Mouse (Mus musculus): ENCODE measurements around the gene Ccser1. TPM values are rescaled to one million over a fixed set of nuclear protein-coding genes. Genes with fewer than 3 reads are reported as not detected.
"Not testable (repeated sequence)": the region's sequence is repeated elsewhere in the genome, so short reads cannot be mapped to it uniquely, and the experiment has no call there.

Ccser1 gene
- polyA plus RNA-seq, 1 experiment from 2014 or later = 2.0 TPM

- H3K4me3 ChIP-seq = no peak overlapping the region
- no peaks in the 10 kb centered on the region for H3K4me1 ChIP-seq
- H3K36me3 ChIP-seq = no peaks in the 10 kb centered on the region
- 89% methylated on average over 3 of the region's 3 CpGs for WGBS
- no peak for DNase-seq (ENCODE audit: low spot score)
- H3K27me3 ChIP-seq (ENCODE audit: low read depth, poor library complexity, severe bottlenecking) = no peaks in the 10 kb centered on the region
- no peak overlapping the region for H3K27ac ChIP-seq (replicated peaks)
- no peaks in the 10 kb centered on the region for H3K9me3 ChIP-seq (replicated peaks)
Measured at GRCm38 (mm10) chr6:61912896-61913295, 732.8 kb downstream of the Ccser1 start.

- no peak overlapping the region for H3K4me3 ChIP-seq
- DNase-seq (ENCODE audit: low spot score) = no peak
- no peaks in the 10 kb centered on the region for H3K36me3 ChIP-seq
- no peaks in the 10 kb centered on the region for H3K27me3 ChIP-seq (ENCODE audit: low read depth, poor library complexity, severe bottlenecking)
- WGBS = 84% methylated on average over 1 of the region's 1 CpGs
- no peaks in the 10 kb centered on the region for H3K9me3 ChIP-seq (replicated peaks)
- H3K4me1 ChIP-seq = no peaks in the 10 kb centered on the region
- no peak overlapping the region for H3K27ac ChIP-seq (replicated peaks)
Measured at GRCm38 (mm10) chr6:61931622-61932021, 751.5 kb downstream of the Ccser1 start.

GRCm38 (mm10) chr6:61936656-61937055, 756.5 kb downstream of the Ccser1 start:
- no peaks in the 10 kb centered on the region for H3K27me3 ChIP-seq (ENCODE audit: low read depth, poor library complexity, severe bottlenecking)
- WGBS = 76% methylated on average over 1 of the region's 1 CpGs
- DNase-seq (ENCODE audit: low spot score) = no peak
- no peak overlapping the region for H3K4me3 ChIP-seq
- no peaks in the 10 kb centered on the region for H3K36me3 ChIP-seq
- H3K4me1 ChIP-seq = no peaks in the 10 kb centered on the region
- H3K9me3 ChIP-seq (replicated peaks) = no peaks in the 10 kb centered on the region
- no peak overlapping the region for H3K27ac ChIP-seq (replicated peaks)

- H3K4me3 ChIP-seq = no peak overlapping the region
- H3K4me1 ChIP-seq = no peaks in the 10 kb centered on the region
- no peaks in the 10 kb centered on the region for H3K9me3 ChIP-seq (replicated peaks)
- H3K36me3 ChIP-seq = no peaks in the 10 kb centered on the region
- H3K27ac ChIP-seq (replicated peaks) = no peak overlapping the region
- DNase-seq (ENCODE audit: low spot score) = no peak
- H3K27me3 ChIP-seq (ENCODE audit: low read depth, poor library complexity, severe bottlenecking) = no peaks in the 10 kb centered on the region
- 97% methylated on average over 1 of the region's 1 CpGs for WGBS
Measured at GRCm38 (mm10) chr6:61939236-61939635, 759.1 kb downstream of the Ccser1 start.

GRCm38 (mm10) chr6:61953703-61954102, 773.6 kb downstream of the Ccser1 start:
- Histone ChIP-seq H3K36me3 (no peaks in the 10 kb centered on the region), H3K4me3 (no peak overlapping the region), H3K27ac (replicated peaks) (no peak overlapping the region), H3K9me3 (replicated peaks) (no peaks in the 10 kb centered on the region), H3K4me1 (no peaks in the 10 kb centered on the region), H3K27me3 (ENCODE audit: low read depth, poor library complexity, severe bottlenecking) (no peaks in the 10 kb centered on the region)
- no peak for DNase-seq (ENCODE audit: low spot score)
- WGBS = 88% methylated on average over 2 of the region's 2 CpGs

GRCm38 (mm10) chr6:61976878-61977277, 796.8 kb downstream of the Ccser1 start:
- no peaks in the 10 kb centered on the region for H3K27me3 ChIP-seq (ENCODE audit: low read depth, poor library complexity, severe bottlenecking)
- H3K9me3 ChIP-seq (replicated peaks) = no peaks in the 10 kb centered on the region
- no peak for DNase-seq (ENCODE audit: low spot score)
- H3K27ac ChIP-seq (replicated peaks) = no peak overlapping the region
- no peaks in the 10 kb centered on the region for H3K4me1 ChIP-seq
- no peaks in the 10 kb centered on the region for H3K36me3 ChIP-seq
- H3K4me3 ChIP-seq = no peak overlapping the region
- whole genome bisulfite sequencing = 80% methylated on average over 2 of the region's 2 CpGs

GRCm38 (mm10) chr6:61978379-61978778, 798.3 kb downstream of the Ccser1 start:
- no peaks in the 10 kb centered on the region for H3K27me3 ChIP-seq (ENCODE audit: low read depth, poor library complexity, severe bottlenecking)
- no peak for DNase-seq (ENCODE audit: low spot score)
- no peak overlapping the region for H3K27ac ChIP-seq (replicated peaks)
- H3K36me3 ChIP-seq = no peaks in the 10 kb centered on the region
- 27% methylated on average over 2 of the region's 2 CpGs for WGBS
- no peak overlapping the region for H3K4me3 ChIP-seq
- H3K9me3 ChIP-seq (replicated peaks) = no peaks in the 10 kb centered on the region
- no peaks in the 10 kb centered on the region for H3K4me1 ChIP-seq

GRCm38 (mm10) chr6:62014374-62014773, 834.2 kb downstream of the Ccser1 start:
- Histone ChIP-seq H3K4me3 (no peak overlapping the region), H3K36me3 (no peaks in the 10 kb centered on the region), H3K27ac (replicated peaks) (no peak overlapping the region), H3K4me1 (no peaks in the 10 kb centered on the region), H3K9me3 (replicated peaks) (no peaks in the 10 kb centered on the region), H3K27me3 (ENCODE audit: low read depth, poor library complexity, severe bottlenecking) (no peaks in the 10 kb centered on the region)
- no peak for DNase-seq (ENCODE audit: low spot score)

GRCm38 (mm10) chr6:62044454-62044853, 864.3 kb downstream of the Ccser1 start:
- WGBS = 86% methylated on average over 1 of the region's 1 CpGs
- no peaks in the 10 kb centered on the region for H3K4me1 ChIP-seq
- DNase-seq (ENCODE audit: low spot score) = no peak
- no peak overlapping the region for H3K4me3 ChIP-seq
- no peaks in the 10 kb centered on the region for H3K9me3 ChIP-seq (replicated peaks)
- no peak overlapping the region for H3K27ac ChIP-seq (replicated peaks)
- H3K36me3 ChIP-seq = no peaks in the 10 kb centered on the region
- H3K27me3 ChIP-seq (ENCODE audit: low read depth, poor library complexity, severe bottlenecking) = no peaks in the 10 kb centered on the region

- H3K4me1 ChIP-seq; H3K4me3 ChIP-seq; H3K27me3 ChIP-seq (ENCODE audit: low read depth, poor library complexity, severe bottlenecking); H3K9me3 ChIP-seq (replicated peaks); H3K27ac ChIP-seq (replicated peaks); H3K36me3 ChIP-seq; DNase-seq (ENCODE audit: low spot score): not testable (repeated sequence)
- WGBS = 100% methylated on average over 1 of the region's 1 CpGs
Measured at GRCm38 (mm10) chr6:62045042-62045441, 864.9 kb downstream of the Ccser1 start.

GRCm38 (mm10) chr6:62055276-62055675, 875.2 kb downstream of the Ccser1 start:
- H3K9me3 ChIP-seq (replicated peaks) = no peaks in the 10 kb centered on the region
- no peak overlapping the region for H3K4me3 ChIP-seq
- DNase-seq (ENCODE audit: low spot score) = no peak
- H3K27me3 ChIP-seq (ENCODE audit: low read depth, poor library complexity, severe bottlenecking) = no peaks in the 10 kb centered on the region
- H3K27ac ChIP-seq (replicated peaks) = no peak overlapping the region
- no peaks in the 10 kb centered on the region for H3K4me1 ChIP-seq
- WGBS = 86% methylated on average over 2 of the region's 2 CpGs
- H3K36me3 ChIP-seq = no peaks in the 10 kb centered on the region

GRCm38 (mm10) chr6:62066363-62067023, 886.4 kb downstream of the Ccser1 start:
- no peak for DNase-seq (ENCODE audit: low spot score)
- WGBS = 77% methylated on average over 6 of the region's 6 CpGs
- Histone ChIP-seq H3K36me3 (no peaks in the 10 kb centered on the region), H3K27ac (replicated peaks) (no peak overlapping the region), H3K27me3 (ENCODE audit: low read depth, poor library complexity, severe bottlenecking) (no peaks in the 10 kb centered on the region), H3K9me3 (replicated peaks) (no peaks in the 10 kb centered on the region), H3K4me1 (no peaks in the 10 kb centered on the region), H3K4me3 (no peak overlapping the region)

GRCm38 (mm10) chr6:62067024-62067380, 886.9 kb downstream of the Ccser1 start:
- no peak overlapping the region for H3K4me3 ChIP-seq
- H3K36me3 ChIP-seq = no peaks in the 10 kb centered on the region
- no peaks in the 10 kb centered on the region for H3K27me3 ChIP-seq (ENCODE audit: low read depth, poor library complexity, severe bottlenecking)
- H3K27ac ChIP-seq (replicated peaks) = no peak overlapping the region
- no peaks in the 10 kb centered on the region for H3K4me1 ChIP-seq
- no peaks in the 10 kb centered on the region for H3K9me3 ChIP-seq (replicated peaks)
- DNase-seq (ENCODE audit: low spot score) = no peak
- 91% methylated on average over 4 of the region's 4 CpGs for WGBS

GRCm38 (mm10) chr6:62105464-62105863, 925.3 kb downstream of the Ccser1 start:
- H3K9me3 ChIP-seq (replicated peaks) = no peaks in the 10 kb centered on the region
- DNase-seq (ENCODE audit: low spot score) = no peak
- no peaks in the 10 kb centered on the region; the same call in 1 of the 2 replicates for H3K4me1 ChIP-seq
- 78% methylated on average over 2 of the region's 2 CpGs for WGBS
- H3K27me3 ChIP-seq (ENCODE audit: low read depth, poor library complexity, severe bottlenecking) = no peaks in the 10 kb centered on the region
- no peak overlapping the region for H3K4me3 ChIP-seq
- no peaks in the 10 kb centered on the region for H3K36me3 ChIP-seq
- H3K27ac ChIP-seq (replicated peaks) = no peak overlapping the region
